Mouse (Mus musculus) ES-E14 (cell line): Measurements from ENCODE around the gene Pkd2. TPM values are rescaled to one million over a fixed set of nuclear protein-coding genes. Genes with fewer than 3 reads are reported as not detected.
A peak's percentile ranks its signal among the peaks of the same experiment; 100 is the strongest.

ENCODE experiments used
- DNase-seq: peaks from one replicate; pipeline ENCODE4 v3.0.0-alpha.2; 2013; ENCODE audit warnings: low read depth, low spot score
- H3K27ac ChIP-seq: 2 replicates; pipeline ENCODE4 v1.5.1; 2012; ENCODE audit warnings: low read depth, mild to moderate bottlenecking, low read length, moderate library complexity, mixed read lengths; ENCODE audit not compliant: poor library complexity, insufficient read depth, severe bottlenecking
- H3K36me3 ChIP-seq: 2 replicates; pipeline ENCODE4 v1.6.1; 2012; ENCODE audit warnings: mild to moderate bottlenecking, low read length, moderate library complexity, mixed read lengths; ENCODE audit not compliant: control insufficient read depth, poor library complexity, insufficient read depth, severe bottlenecking
- H3K4me1 ChIP-seq, 2 experiments: fragments of 150-350 bp in 1 of 2; sonication (generic) in 1 of 2; 2 replicates each; pipeline ENCODE4 v1.6.1; 2012; ENCODE audit warnings: low read length in 2 of 2, mild to moderate bottlenecking in 1 of 2, mixed read lengths in 1 of 2; ENCODE audit not compliant: control insufficient read depth in 2 of 2, insufficient read depth in 2 of 2, poor library complexity in 1 of 2
- H3K4me3 ChIP-seq, 2 experiments: fragments of 150-350 bp in 1 of 2; sonication (generic) in 1 of 2; 2 replicates each; pipeline ENCODE4 v1.5.1; 2012; ENCODE audit warnings: low read length in 2 of 2, low read depth in 1 of 2, mild to moderate bottlenecking in 1 of 2, mixed read lengths in 1 of 2; ENCODE audit not compliant: insufficient read depth in 1 of 2, poor library complexity in 1 of 2, severe bottlenecking in 1 of 2
- H3K9ac ChIP-seq: 2 replicates; pipeline ENCODE4 v1.6.1; 2012; ENCODE audit warnings: low read depth, mild to moderate bottlenecking, low read length, mixed read lengths; ENCODE audit not compliant: poor library complexity, insufficient read depth, severe bottlenecking
- H3K9me3 ChIP-seq: fragments of 150-350 bp; sonication (generic); 2 replicates; pipeline ENCODE4 v1.6.1; 2012; ENCODE audit warnings: low read depth, mild to moderate bottlenecking, low read length; ENCODE audit not compliant: control insufficient read depth, insufficient read depth
- CHD2 ChIP-seq: IDR thresholded peaks from 2 replicates; pipeline ENCODE4 v1.6.1; 2014; ENCODE audit warnings: mild to moderate bottlenecking, low read depth, low read length, inconsistent platforms
- HCFC1 ChIP-seq: IDR thresholded peaks from 2 replicates; pipeline ENCODE4 v1.6.1; 2012; ENCODE audit warnings: low read length, inconsistent platforms, borderline replicate concordance; ENCODE audit not compliant: insufficient read depth
- MAFK ChIP-seq: IDR thresholded peaks from 2 replicates; pipeline ENCODE4 v1.6.1; 2014; ENCODE audit warnings: mild to moderate bottlenecking, low read depth, low read length, inconsistent platforms; ENCODE audit not compliant: insufficient read depth
- ZC3H11A ChIP-seq: IDR thresholded peaks from 2 replicates; pipeline ENCODE4 v1.6.1; 2012; ENCODE audit warnings: low read depth, mild to moderate bottlenecking, inconsistent platforms, low read length, borderline replicate concordance
- ZNF384 ChIP-seq: IDR thresholded peaks from 2 replicates; pipeline ENCODE4 v1.6.1; 2012; ENCODE audit warnings: low read depth, low read length, inconsistent platforms
- in situ Hi-C, 2 experiments: fragments of 600-800 bp; cut with MboI; formaldehyde crosslinking; loops; one replicate each; pipeline ENCODE4 v1.15.1; 2025; ENCODE audit warnings: low sequenced_read_pairs in 2 of 2, inconsistent platforms in 1 of 2; ENCODE audit not compliant: unreplicated experiment in 2 of 2
- total RNA-seq: library from RNA; depleted of rRNA; stranded (reverse); fragments of 300-350 nt; gene quantifications from 2 replicates; pipeline ENCODE4 v1.2.3, GENCODE M21; 2012

The Pkd2 gene
- total RNA-seq, 1 experiment, result 38.7 TPM

DNA sequence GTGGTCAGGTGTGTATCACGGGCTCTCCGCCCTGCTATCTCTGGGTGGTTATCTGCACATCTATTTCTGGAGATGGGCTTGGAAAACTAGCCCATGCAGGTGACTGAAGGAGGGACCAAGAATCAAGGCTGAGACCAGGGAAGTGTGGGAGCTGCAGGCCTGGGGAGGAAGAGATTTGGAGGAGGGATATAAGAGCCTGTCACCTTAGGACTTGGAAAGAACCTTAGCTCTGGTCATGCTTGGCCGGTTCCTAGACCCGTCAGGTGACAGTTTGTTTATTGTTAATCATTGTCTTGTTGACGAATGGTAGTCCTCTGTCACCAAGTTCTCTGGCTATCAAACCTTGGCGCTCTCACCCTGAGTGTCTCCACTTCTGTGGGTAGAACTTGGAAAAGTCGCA lies 21.1 kb downstream of the Pkd2 start:
- no peak for DNase-seq
- no peak for TF ChIP-seq HCFC1
- Histone ChIP-seq H3K4me3 (no peak overlapping the region), H3K9ac (no peak overlapping the region), H3K9me3 (no peaks in the 10 kb centered on the region), H3K36me3 (peaks cover 21% of the 10 kb centered on the region), H3K4me1 (no peaks in the 10 kb centered on the region), H3K27ac (no peak overlapping the region)
- in situ Hi-C loops, result no loop called here

GRCm38 (mm10) chr5:104482856-104483255 lies 23.6 kb downstream of the Pkd2 start:
- no peak for DNase-seq
- no peak overlapping the region for H3K9ac ChIP-seq
- TF ChIP-seq CHD2 (no peak), ZNF384 (no peak), MAFK (no peak), HCFC1 (no peak), ZC3H11A (no peak)
- H3K4me3 ChIP-seq, result no peak overlapping the region
- peaks cover 21% of the 10 kb centered on the region for H3K36me3 ChIP-seq
- no peaks in the 10 kb centered on the region for H3K9me3 ChIP-seq
- no peaks in the 10 kb centered on the region for H3K4me1 ChIP-seq
- H3K27ac ChIP-seq, result no peak overlapping the region
- in situ Hi-C loops, result no loop called here

GRCm38 (mm10) chr5:104491561-104491960 lies 32.3 kb downstream of the Pkd2 start:
- Histone ChIP-seq H3K9ac (no peak overlapping the region), H3K27ac (no peak overlapping the region), H3K9me3 (no peaks in the 10 kb centered on the region), H3K36me3 (peaks cover 13% of the 10 kb centered on the region), H3K4me1 (no peaks in the 10 kb centered on the region), H3K4me3 (no peak overlapping the region)
- DNase-seq, result no peak
- in situ Hi-C loops, result no loop called here
- TF ChIP-seq ZNF384, result no peak
- no peak for TF ChIP-seq MAFK
- no peak for TF ChIP-seq CHD2
- TF ChIP-seq HCFC1, result no peak
- no peak for TF ChIP-seq ZC3H11A

DNA sequence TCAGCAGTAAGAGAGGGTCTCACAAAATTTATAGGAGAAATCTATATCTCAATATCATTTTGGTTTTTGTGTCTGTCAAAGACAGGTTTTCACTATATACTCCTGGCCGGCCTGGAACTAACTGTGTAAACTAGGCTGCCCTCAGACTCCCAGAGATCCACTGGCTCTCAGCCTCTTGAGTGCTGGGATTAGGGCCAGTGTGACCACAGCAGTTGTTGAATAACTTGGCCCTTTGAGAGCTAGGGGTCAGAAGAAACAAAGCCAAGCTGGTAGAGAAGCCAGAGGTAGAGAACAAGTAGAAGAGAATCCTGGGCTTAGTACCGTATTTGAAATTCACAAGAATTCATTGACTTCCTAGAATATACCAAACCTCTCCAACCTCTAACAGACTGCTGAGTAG lies 45.6 kb downstream of the Pkd2 start:
- H3K36me3 ChIP-seq, result peaks cover 5% of the 10 kb centered on the region; the same call in 1 of the 2 replicates

GRCm38 (mm10) chr5:104507829-104508194 lies 48.6 kb downstream of the Pkd2 start:
- H3K27ac ChIP-seq, result no peak overlapping the region
- H3K9ac ChIP-seq, result no peak overlapping the region
- in situ Hi-C loops, result no loop called here
- H3K36me3 ChIP-seq, result 0 out of 2 replicates have a peak, but pooled peaks cover 3% of the 10 kb centered on the region
- H3K4me1 ChIP-seq, result peaks cover 0 to 2% of the 10 kb centered on the region in 2 experiments; a peak in 1 of 4 replicates
- TF ChIP-seq MAFK (no peak), ZC3H11A (no peak), HCFC1 (no peak), CHD2 (no peak), ZNF384 (no peak)
- peak overlapping the region in 1 of 2 experiments; percentile 57; a peak in 2 of 4 replicates for H3K4me3 ChIP-seq
- no peak for DNase-seq
- H3K9me3 ChIP-seq, result no peaks in the 10 kb centered on the region

More for the DNA sequence above, 45.6 kb downstream of the Pkd2 start:
- in situ Hi-C loops, result no loop called here
- DNase-seq, result no peak
- H3K9ac ChIP-seq, result no peak overlapping the region
- H3K4me3 ChIP-seq, result no peak overlapping the region
- peaks cover 0 to 2% of the 10 kb centered on the region in 2 experiments; a peak in 1 of 4 replicates for H3K4me1 ChIP-seq
- TF ChIP-seq HCFC1 (no peak), CHD2 (no peak), MAFK (no peak), ZNF384 (no peak), ZC3H11A (no peak)
- H3K9me3 ChIP-seq, result no peaks in the 10 kb centered on the region
- H3K27ac ChIP-seq, result no peak overlapping the region
